Mouse (Mus musculus) small intestine, adult 2 months (tissue): Measurements from ENCODE around the gene Tfdp2.

Source experiments
- CTCF ChIP-seq: fragments of 200-500 bp; IDR thresholded peaks from 2 replicates; pipeline ENCODE4 v1.5.1; 2012; ENCODE audit warnings: low read depth, mild to moderate bottlenecking, control low read depth, inconsistent platforms, low read length, moderate library complexity, mixed read lengths; ENCODE audit not compliant: insufficient replicate concordance, insufficient read length; ENCODE audit errors: extremely low read depth
- POLR2A ChIP-seq: fragments of 200-500 bp; IDR thresholded peaks from 2 replicates; pipeline ENCODE4 v1.6.1; 2012; ENCODE audit warnings: low read depth, mild to moderate bottlenecking, control low read depth, inconsistent platforms, low read length, moderate library complexity

DNA sequence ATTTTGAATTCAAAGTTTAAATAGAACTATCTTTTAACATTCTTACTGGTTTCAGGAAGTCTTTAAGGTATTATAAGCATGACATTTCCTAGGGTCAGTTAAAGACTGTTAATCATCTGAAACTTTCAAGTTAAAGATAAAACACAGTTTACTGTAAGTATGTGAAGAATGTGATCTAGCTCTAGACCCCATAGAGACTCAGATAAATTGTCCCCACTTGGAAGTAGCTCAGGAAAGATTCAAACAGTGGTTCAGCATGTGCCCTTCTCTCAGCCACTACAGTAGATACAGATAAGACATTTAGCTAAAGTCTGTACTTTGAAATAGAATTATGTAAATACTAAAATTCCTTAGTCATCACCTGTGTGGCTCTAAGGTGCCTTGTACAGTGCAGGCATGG lies 79.5 kb downstream of the Tfdp2 start:
- TF ChIP-seq CTCF (no peak), POLR2A (no peak)
